Mouse (Mus musculus): ENCODE data around the gene Ost4. TPM values are rescaled to one million over a fixed set of nuclear protein-coding genes. Genes with fewer than 3 reads are reported as not detected.

The Ost4 gene
- total RNA-seq (2021), result 100 to 1,000 TPM; 196 to 201 TPM
- long read RNA-seq, experiment 1, transcript Ost4-202 (3 exons, 1,144 nt), result major isoform, 117 of 141 reads
- long read RNA-seq, experiment 1, transcript Ost4-201 (2 exons, 576 nt), result minor isoform, 22 of 141 reads
- long read RNA-seq, experiment 1, partial matches to known transcripts, result 2 of 141 reads
- long read RNA-seq, experiment 1, other reads (novel, unspliced or antisense), result 0 of 141 reads
- long read RNA-seq, experiment 2, transcript Ost4-202 (3 exons, 1,144 nt), result major isoform, 76 of 99 reads
- long read RNA-seq, experiment 2, transcript Ost4-201 (2 exons, 576 nt), result minor isoform, 21 of 99 reads
- long read RNA-seq, experiment 2, partial matches to known transcripts, result 2 of 99 reads
- long read RNA-seq, experiment 2, other reads (novel, unspliced or antisense), result 0 of 99 reads

- peak; percentile 91 to 94 for DNase-seq (ENCODE audit: low spot score in 2 of 2)
Measured at GRCm38 (mm10) chr5:30907413-30908059, at the start of gene Ost4. TSS of gene Ost4 (minus strand) at chr5:30907788.

- DNase-seq (ENCODE audit: low spot score in 2 of 2), result no peak
Measured at GRCm38 (mm10) chr5:30955751-30956150, 48.2 kb upstream of the Ost4 start.

- no peak for DNase-seq (ENCODE audit: low spot score in 2 of 2)
Measured at GRCm38 (mm10) chr5:30954556-30954955, 47.0 kb upstream of the Ost4 start.

DNA sequence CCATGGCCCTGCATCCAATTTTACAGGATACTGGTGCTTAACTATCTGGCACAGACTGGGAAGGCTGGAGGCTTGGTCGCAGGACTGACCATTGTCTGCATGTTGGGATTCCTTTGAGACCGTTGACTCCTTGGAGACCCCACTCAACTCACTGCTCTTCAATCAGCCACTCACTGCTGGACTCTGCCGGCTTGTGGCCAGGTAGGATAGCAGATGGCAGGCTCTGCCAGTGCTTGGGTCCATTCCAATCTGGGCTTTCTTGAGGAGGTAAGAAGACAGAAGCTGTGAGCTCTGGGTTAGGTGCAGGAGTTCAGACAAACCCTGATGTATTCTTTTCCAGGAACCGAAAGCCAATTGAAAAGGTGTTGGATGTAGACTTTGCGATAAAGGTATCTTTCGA is 46.5 kb upstream of the Ost4 start:
- DNase-seq (ENCODE audit: low spot score in 2 of 2), result no peak

- DNase-seq (ENCODE audit: low spot score in 2 of 2), result no peak
Measured at GRCm38 (mm10) chr5:30952551-30952950, 45.0 kb upstream of the Ost4 start.

DNA sequence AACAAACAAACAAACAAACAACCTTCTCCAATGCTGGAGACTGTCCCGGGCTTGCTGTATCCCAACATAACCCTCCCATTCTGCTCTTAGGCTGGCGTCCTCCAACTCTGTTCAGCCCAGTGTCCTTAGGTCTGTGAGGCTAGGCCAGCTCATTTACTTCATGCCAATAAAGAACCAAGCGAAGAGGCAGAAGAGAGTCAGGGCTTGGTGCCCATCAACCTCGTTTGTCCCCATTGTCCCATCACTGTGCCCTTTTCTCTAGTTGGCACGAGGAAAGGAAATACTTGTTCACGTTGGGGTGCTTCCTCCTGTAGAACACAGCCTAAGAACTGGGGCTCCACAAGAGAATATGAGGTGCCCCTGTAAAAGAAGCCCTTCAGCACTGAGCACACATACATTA is 44.1 kb upstream of the Ost4 start:
- DNase-seq (ENCODE audit: low spot score in 2 of 2), result no peak

- no peak for DNase-seq (ENCODE audit: low spot score in 2 of 2)
Measured at GRCm38 (mm10) chr5:30950922-30951321, 43.3 kb upstream of the Ost4 start.

DNA sequence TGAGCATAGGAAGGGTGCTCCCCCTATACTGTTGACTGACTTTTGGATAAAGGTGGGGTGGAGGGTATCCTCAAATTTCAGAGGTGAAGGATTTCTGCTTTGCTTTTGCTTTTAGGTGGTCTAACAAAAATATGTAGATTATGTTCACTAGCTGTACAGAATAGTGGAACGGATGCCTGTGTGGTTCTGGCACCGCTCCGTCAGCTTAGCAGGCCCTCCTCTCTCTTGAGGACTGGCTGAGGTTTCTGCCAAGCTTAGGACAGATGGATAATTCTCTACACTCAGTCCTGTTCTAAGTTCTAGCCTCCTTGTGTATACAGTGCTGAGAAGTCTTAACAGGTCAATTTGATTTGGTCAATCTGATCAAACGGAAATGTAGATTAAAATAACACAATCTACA is 42.9 kb upstream of the Ost4 start:
- DNase-seq (ENCODE audit: low spot score in 2 of 2), result no peak

DNA sequence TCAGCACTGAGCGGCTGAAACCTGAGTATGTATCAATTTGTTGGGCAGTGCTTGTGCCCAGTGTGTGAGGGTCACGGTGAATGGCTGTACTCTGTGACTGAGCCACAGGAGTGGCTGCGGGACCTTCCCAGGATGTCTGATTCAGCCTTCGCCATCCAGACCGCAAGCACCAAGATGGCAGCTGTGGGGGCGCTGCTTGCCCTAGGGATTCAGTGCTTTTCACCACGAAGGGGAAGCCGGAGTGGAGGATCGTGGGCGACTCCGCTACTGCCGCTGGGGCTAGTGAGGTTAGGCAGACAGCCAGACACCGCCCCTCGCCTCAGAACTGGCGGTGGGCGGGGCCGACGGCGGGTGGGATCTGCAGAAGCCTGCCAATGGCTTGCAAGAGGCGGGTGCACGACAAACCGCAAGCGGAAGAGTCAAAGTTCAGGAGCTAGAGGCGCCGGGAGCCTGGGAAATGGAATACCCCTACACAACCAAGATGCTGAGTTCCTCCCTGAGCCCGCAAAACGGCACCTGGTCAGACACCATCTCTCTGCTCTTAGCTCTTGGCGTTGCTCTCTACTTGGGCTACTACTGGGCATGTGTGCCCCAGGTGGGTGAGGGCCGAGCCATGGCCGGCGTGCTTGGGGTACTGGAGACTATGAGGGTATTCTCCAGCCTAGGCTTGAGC is 42.2 kb upstream of the Ost4 start:
- DNase-seq (ENCODE audit: low spot score in 2 of 2), result peak; percentile 72 to 83

GRCm38 (mm10) chr5:30948620-30949019 is 41.0 kb upstream of the Ost4 start:
- DNase-seq (ENCODE audit: low spot score in 2 of 2), result no peak

DNA sequence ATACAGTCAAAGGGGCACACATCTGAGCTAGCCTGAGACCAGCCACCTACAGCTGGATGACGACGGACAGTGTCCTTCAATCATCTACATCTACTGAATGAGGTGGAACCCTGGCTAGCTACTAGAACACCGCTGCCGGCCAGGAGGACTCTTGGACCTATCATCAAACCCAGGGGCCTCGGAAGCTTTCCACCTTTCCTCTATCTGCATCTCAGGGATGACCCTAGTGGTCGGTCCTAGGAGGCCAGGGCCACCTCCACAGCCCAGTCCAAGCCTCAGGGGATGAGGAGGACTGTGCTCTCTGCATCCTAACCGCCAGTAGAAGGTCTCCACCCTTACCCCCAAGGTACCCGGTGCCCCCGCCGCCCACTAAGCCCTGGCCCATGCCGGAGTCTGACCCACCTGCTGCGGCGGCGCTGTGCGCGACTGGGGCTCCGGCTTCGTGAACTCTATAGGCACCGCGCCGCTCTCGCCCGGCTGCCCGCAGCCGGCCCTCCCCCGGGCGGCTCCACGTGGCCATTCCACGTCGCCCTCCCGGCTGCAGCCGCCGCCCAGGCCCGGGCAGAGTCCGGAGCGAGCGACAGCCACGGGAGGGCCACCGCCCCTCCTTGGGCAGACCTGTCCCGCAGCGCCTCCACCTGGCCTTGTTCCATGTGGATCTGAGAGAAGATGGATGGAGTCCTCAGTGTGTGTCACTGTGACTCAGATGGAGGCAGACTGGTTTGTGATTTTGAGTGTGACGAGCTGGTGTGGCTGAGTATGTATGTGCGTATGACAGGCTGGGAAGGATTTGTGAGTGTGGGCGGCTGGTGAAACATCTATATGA is 37.6 kb upstream of the Ost4 start, which contains the start of gene Cgref1:
TSS of gene Cgref1 (minus strand) at position 636 of the 826 bp plus-strand sequence.
- DNase-seq (ENCODE audit: low spot score in 2 of 2), result no peak

DNA sequence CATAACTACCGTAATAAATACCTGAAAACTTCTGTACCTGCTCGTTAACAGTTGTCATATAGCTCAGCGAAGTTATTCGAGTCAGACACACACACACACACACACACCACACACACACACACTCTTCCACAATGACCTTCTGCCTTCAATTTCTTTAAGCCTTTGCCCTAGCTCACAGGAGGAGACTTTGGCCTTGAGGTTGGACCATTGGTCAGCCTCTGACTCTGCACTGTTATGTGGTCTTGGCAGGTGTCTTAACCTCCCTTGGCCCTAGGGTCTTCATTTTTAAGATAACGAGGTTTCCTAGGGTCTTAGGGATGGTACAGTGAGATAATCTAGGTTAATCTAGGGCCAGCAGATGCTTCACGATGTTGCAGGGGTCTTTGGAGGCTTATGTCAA is 36.8 kb upstream of the Ost4 start:
- no peak for DNase-seq (ENCODE audit: low spot score in 2 of 2)

GRCm38 (mm10) chr5:30943004-30943403 is 35.4 kb upstream of the Ost4 start:
- no peak for DNase-seq (ENCODE audit: low spot score in 2 of 2)

- DNase-seq (ENCODE audit: low spot score in 2 of 2), result no peak
Measured at GRCm38 (mm10) chr5:30934725-30935461, 27.3 kb upstream of the Ost4 start.

DNA sequence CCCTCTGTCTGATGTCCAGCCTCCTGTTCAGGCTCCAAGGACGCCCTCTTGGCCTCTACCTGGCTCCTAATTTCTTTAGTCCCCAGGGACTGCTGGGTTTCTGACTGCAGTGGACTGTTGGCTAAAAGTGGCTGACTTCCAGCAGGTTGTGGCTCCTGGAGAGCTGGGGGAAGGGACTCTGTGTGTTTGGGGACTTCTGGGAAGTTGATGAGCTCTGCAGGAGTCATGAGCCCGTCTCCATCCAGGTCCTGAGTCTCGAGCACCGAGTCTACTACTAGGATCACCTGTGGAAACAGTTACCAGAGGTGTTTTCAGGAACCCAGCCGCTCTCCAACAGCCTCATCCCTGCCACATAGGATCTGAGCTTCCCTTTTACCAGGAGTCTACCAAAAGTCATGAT is 26.1 kb upstream of the Ost4 start:
- DNase-seq (ENCODE audit: low spot score in 2 of 2), result no peak

DNA sequence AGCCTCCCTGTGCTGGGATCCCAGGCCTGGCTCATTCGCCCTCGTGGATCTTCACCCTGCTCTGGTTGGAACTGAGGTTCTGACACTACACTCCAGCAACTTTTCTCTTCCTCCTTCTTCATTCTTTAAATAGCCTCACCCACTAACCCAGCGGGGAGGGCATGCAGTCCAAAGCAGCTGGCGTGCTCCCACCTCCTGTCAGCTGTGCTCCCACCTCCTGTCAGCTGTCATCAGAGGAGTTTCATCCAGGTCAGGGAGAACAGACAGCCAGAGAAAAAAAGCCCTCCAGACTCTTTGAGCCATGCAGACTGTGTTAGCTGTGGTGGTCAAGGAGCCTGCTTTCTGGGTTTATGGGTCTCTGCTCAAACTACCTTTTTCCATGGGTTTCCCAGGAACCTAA is 23.8 kb upstream of the Ost4 start:
- DNase-seq (ENCODE audit: low spot score in 2 of 2), result no peak

DNA sequence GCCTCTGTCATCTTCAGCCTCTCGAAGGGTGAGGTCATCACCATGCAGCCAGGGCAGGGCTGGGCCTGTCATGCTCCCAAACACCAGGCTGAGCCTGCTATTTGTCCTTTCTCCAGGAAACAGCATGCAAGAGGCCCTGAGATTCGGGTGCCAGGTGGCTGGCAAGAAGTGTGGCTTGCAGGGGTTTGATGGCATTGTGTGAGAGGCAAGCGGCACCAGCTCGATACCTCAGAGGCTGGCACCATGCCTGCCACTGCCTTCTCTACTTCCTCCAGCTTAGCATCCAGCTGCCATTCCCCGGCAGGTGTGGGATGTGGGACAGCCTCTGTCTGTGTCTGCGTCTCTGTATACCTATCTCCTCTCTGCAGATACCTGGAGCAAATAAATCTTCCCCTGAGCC is 23.3 kb upstream of the Ost4 start:
- no peak for DNase-seq (ENCODE audit: low spot score in 2 of 2)

DNA sequence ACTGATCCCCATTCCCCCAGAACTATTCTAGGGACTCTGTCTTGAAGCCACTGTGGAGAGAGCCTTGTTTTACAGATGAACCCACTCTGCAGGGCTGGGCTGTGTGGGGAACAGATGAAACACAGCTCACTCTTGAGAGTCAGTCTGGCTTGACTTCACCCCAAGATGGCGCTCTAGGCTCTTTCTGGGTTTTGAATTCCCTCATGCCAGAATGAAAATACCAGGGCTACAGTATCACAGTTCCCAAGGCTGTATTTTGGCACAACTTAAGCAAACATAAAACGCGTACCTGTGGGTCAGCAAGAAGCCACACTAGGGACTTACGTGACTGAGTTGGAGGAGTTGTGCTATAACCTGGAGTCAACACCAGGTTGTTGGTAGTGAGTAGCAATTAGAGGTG is 22.5 kb upstream of the Ost4 start:
- DNase-seq (ENCODE audit: low spot score in 2 of 2), result peak in 1 of 2 experiments; percentile 58

DNA sequence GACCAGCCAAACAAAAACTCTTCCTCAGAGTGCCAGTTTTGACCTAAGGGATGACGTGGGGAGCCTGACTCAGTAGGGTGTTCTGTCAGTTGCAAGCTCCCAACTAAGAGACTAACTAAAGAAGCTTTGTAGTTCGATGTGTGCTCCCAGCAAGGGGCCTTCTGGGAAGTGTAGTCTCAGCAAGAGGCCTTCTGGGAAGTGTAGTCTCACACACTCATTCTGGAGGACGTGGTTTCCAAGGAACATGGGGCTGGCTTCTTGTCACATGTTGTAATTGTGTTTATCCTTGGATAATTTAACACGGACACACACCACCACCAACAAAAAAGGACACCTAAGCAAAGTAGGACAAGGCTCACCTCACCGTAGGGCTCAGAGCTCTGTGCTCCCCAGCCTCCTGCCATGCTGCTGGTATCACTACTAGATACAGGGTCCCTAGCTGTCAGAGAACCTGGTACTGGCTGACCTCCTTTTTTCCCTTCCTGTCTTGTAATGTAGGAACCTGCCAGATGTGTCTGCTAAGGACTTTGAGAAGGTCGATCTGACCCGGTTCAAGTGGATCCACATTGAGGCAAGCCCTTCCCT is 20.4 kb upstream of the Ost4 start:
- DNase-seq (ENCODE audit: low spot score in 2 of 2), result no peak

DNA sequence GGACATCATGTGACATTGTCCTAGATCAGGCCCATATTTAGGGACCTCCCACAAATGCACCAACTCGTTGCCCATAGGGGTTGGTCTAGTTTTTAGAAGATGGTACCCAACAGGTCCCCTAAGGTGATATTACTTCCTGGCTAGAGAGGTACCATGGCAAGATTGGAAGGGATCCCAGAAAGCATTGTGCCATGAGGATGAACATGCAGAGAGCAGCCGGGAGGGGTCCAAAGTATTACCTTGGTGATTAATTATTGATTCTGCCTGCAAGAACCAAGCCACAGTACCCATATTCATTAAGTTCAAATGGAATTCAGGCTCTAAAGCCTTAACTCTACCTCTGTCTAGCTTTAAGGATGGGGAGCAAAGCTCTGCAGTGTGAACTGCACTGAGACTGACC is 18.5 kb upstream of the Ost4 start:
- no peak for DNase-seq (ENCODE audit: low spot score in 2 of 2)
